Mouse (Mus musculus) thymus, adult 18-20 months (tissue): ENCODE data around the gene Rhox4a.
"Not testable (repeated sequence)": the region's sequence is repeated elsewhere in the genome, so short reads cannot be mapped to it uniquely, and the experiment has no call there.

Source experiments
- DNase-seq, 2 experiments: peaks; one replicate each; pipeline ENCODE4 v3.0.0; 2022; ENCODE audit warnings: mixed read lengths in 2 of 2

The Rhox4a gene

DNA sequence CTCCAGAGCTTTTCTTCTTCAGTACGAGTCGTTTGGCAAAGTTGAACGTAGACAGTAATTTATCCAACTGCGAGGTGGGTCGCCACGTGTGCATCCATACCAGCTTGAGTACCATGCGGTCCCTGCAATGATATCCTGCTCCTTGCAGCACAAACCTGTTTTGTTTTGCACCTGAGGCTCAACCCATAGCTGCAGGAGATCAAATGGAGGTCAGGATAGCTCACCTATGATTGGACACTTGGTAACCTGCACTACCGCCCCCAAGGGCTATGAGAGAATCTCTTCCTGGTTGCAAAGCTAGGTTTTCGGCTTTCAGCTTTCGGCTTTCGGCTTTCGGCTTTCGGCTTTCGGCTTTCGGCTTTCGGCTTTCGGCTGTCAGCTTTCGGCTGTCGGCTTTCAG is at the start of gene Rhox4a:
Rhox4a (plus strand) TSS at position 301 of the 400 bp plus-strand sequence.
- DNase-seq = not testable (repeated sequence)

- DNase-seq = not testable (repeated sequence)
These were observed 43.0 kb upstream of the Rhox4a start, which contains the start of gene Rhox1 for GRCm38 (mm10) chrX:37222158-37222557. Rhox1 (minus strand) TSS chrX:37222258.

GRCm38 (mm10) chrX:37244676-37245075 is 20.5 kb upstream of the Rhox4a start, which contains the start of gene Rhox2a:
Rhox2a (plus strand) TSS chrX:37244976.
- DNase-seq = not testable (repeated sequence)

GRCm38 (mm10) chrX:37249619-37250018 is 15.5 kb upstream of the Rhox4a start, which contains the start of gene Rhox3a:
Rhox3a (plus strand) TSS chrX:37249919.
- DNase-seq = not testable (repeated sequence)
